Mouse (Mus musculus) heart, embryonic 15.5 days (tissue): Measurements from ENCODE around the gene Trim56. TPM values are rescaled to one million over a fixed set of nuclear protein-coding genes. Genes with fewer than 3 reads are reported as not detected.

ENCODE experiments used
- ATAC-seq: fragments of 200-750 bp; cut with Nextera tagmentation; replicated peaks from 2 replicates; pipeline ENCODE4 v1.8.0; 2017; ENCODE audit warnings: low read depth, moderate TSS enrichment; ENCODE audit not compliant: insufficient number of reproducible peaks, insufficient read depth, low FRiP score
- H3K27ac ChIP-seq: fragments of 300-500 bp; sonication (generic); 2 replicates; pipeline ENCODE4 v1.5.1; 2015; ENCODE audit warnings: mild to moderate bottlenecking, inconsistent platforms
- H3K27me3 ChIP-seq: fragments of 300-500 bp; sonication (generic); 2 replicates; pipeline ENCODE4 v1.6.1; 2015; ENCODE audit warnings: inconsistent platforms
- H3K36me3 ChIP-seq: fragments of 300-500 bp; sonication (generic); 2 replicates; pipeline ENCODE4 v1.6.1; 2015; ENCODE audit warnings: mild to moderate bottlenecking, inconsistent platforms
- H3K4me1 ChIP-seq: fragments of 300-500 bp; sonication (generic); replicated peaks from 2 replicates; pipeline ENCODE4 v1.6.1; 2015; ENCODE audit warnings: inconsistent platforms
- H3K4me2 ChIP-seq: fragments of 300-500 bp; sonication (generic); 2 replicates; pipeline ENCODE4 v1.6.1; 2015; ENCODE audit warnings: inconsistent platforms, mild to moderate bottlenecking, moderate library complexity
- H3K4me3 ChIP-seq: fragments of 300-500 bp; sonication (generic); 2 replicates; pipeline ENCODE4 v1.5.1; 2015; ENCODE audit warnings: mild to moderate bottlenecking, inconsistent platforms
- H3K9ac ChIP-seq: fragments of 300-500 bp; sonication (generic); 2 replicates; pipeline ENCODE4 v1.6.1; 2015; ENCODE audit warnings: mild to moderate bottlenecking, inconsistent platforms
- H3K9me3 ChIP-seq: fragments of 300-500 bp; sonication (generic); replicated peaks from 2 replicates; pipeline ENCODE4 v1.6.1; 2016; ENCODE audit warnings: inconsistent platforms
- WGBS: fragments of 180-500 bp; shearing (Covaris S2); methylation state at CpG from one replicate; pipeline ENCODE4 v1.1.7; 2015; ENCODE audit warnings: mixed read lengths; 5-methylcytosine and 5-hydroxymethylcytosine counted together
- polyA plus RNA-seq: library from polyadenylated mRNA; unstranded; fragments of >200 nt; fragmentation: Nextera tagmentation; extraction: Ambion mirVana; gene quantifications from 2 replicates; pipeline ENCODE4 v1.2.1, GENCODE M21; 2015

The Trim56 gene
- polyA plus RNA-seq, 1 experiment from 2014 or later: 6.5 TPM

GRCm38 (mm10) chr5:137107670-137108069 is 8.3 kb downstream of the Trim56 start:
- Histone ChIP-seq H3K36me3 (peaks cover 11% of the 10 kb centered on the region), H3K4me2 (no peak overlapping the region), H3K4me1 (peaks cover 13% of the 10 kb centered on the region), H3K27ac (no peak overlapping the region), H3K9me3 (no peaks in the 10 kb centered on the region), H3K9ac (no peak overlapping the region), H3K4me3 (no peak overlapping the region), H3K27me3 (no peaks in the 10 kb centered on the region)
- no peak for ATAC-seq
- 79% methylated on average over 8 of the region's 8 CpGs for WGBS

GRCm38 (mm10) chr5:137107024-137107423 is 9.0 kb downstream of the Trim56 start:
- ATAC-seq: no peak
- H3K4me2 ChIP-seq: peak overlapping the region; percentile 15; the same call in 1 of the 2 replicates
- H3K27me3 ChIP-seq: no peaks in the 10 kb centered on the region
- no peak overlapping the region for H3K4me3 ChIP-seq
- no peaks in the 10 kb centered on the region for H3K9me3 ChIP-seq
- H3K4me1 ChIP-seq: peaks cover 15% of the 10 kb centered on the region
- peaks cover 9% of the 10 kb centered on the region; the same call in 1 of the 2 replicates for H3K36me3 ChIP-seq
- no peak overlapping the region for H3K9ac ChIP-seq
- 4% methylated on average over 6 of the region's 6 CpGs for WGBS
- no peak overlapping the region for H3K27ac ChIP-seq

- H3K4me2 ChIP-seq: no peak overlapping the region
- H3K27ac ChIP-seq: no peak overlapping the region
- no peak overlapping the region for H3K9ac ChIP-seq
- H3K27me3 ChIP-seq: no peaks in the 10 kb centered on the region
- peaks cover 15% of the 10 kb centered on the region for H3K4me1 ChIP-seq
- no peak overlapping the region for H3K4me3 ChIP-seq
- H3K36me3 ChIP-seq: peaks cover 9% of the 10 kb centered on the region; the same call in 1 of the 2 replicates
- WGBS: 60% methylated on average over 4 of the region's 4 CpGs
- no peak for ATAC-seq
- no peaks in the 10 kb centered on the region for H3K9me3 ChIP-seq
Measured at GRCm38 (mm10) chr5:137106434-137106833, 9.6 kb downstream of the Trim56 start.

GRCm38 (mm10) chr5:137103969-137104368 is 12.0 kb downstream of the Trim56 start:
- Histone ChIP-seq H3K9me3 (no peaks in the 10 kb centered on the region), H3K27me3 (no peaks in the 10 kb centered on the region), H3K27ac (no peak overlapping the region), H3K36me3 (no peaks in the 10 kb centered on the region), H3K4me3 (no peak overlapping the region), H3K4me1 (peaks cover 12% of the 10 kb centered on the region), H3K4me2 (no peak overlapping the region), H3K9ac (no peak overlapping the region)
- ATAC-seq: no peak
- 91% methylated on average over 2 of the region's 2 CpGs for WGBS

GRCm38 (mm10) chr5:137102575-137103522 is 13.2 kb downstream of the Trim56 start:
- Histone ChIP-seq H3K9ac (no peak overlapping the region), H3K27me3 (no peaks in the 10 kb centered on the region), H3K9me3 (no peaks in the 10 kb centered on the region), H3K4me1 (peaks cover 12% of the 10 kb centered on the region), H3K27ac (no peak overlapping the region), H3K4me2 (peak overlapping the region; percentile 28; the same call in 1 of the 2 replicates), H3K4me3 (no peak overlapping the region), H3K36me3 (no peaks in the 10 kb centered on the region)
- WGBS: 45% methylated on average over 28 of the region's 28 CpGs
- ATAC-seq: peak; percentile 65

GRCm38 (mm10) chr5:137102078-137102477 is 13.9 kb downstream of the Trim56 start:
- Histone ChIP-seq H3K4me2 (no peak overlapping the region), H3K36me3 (no peaks in the 10 kb centered on the region), H3K27ac (no peak overlapping the region), H3K27me3 (no peaks in the 10 kb centered on the region), H3K4me1 (peaks cover 12% of the 10 kb centered on the region), H3K4me3 (no peak overlapping the region), H3K9me3 (no peaks in the 10 kb centered on the region), H3K9ac (no peak overlapping the region)
- 69% methylated on average over 10 of the region's 10 CpGs for WGBS
- ATAC-seq: no peak

- H3K4me2 ChIP-seq: no peak overlapping the region
- H3K9ac ChIP-seq: no peak overlapping the region
- H3K27ac ChIP-seq: no peak overlapping the region
- no peaks in the 10 kb centered on the region for H3K9me3 ChIP-seq
- no peaks in the 10 kb centered on the region for H3K27me3 ChIP-seq
- no peak overlapping the region for H3K4me3 ChIP-seq
- ATAC-seq: no peak
- no peaks in the 10 kb centered on the region for H3K36me3 ChIP-seq
- 54% methylated on average over 4 of the region's 4 CpGs for WGBS
- peaks cover 13% of the 10 kb centered on the region for H3K4me1 ChIP-seq
Measured at GRCm38 (mm10) chr5:137100660-137101059, 15.3 kb downstream of the Trim56 start.

GRCm38 (mm10) chr5:137098418-137098817 is 17.6 kb downstream of the Trim56 start:
- H3K9ac ChIP-seq: no peak overlapping the region
- no peaks in the 10 kb centered on the region for H3K36me3 ChIP-seq
- WGBS: 59% methylated on average over 11 of the region's 11 CpGs
- H3K4me3 ChIP-seq: no peak overlapping the region
- ATAC-seq: no peak
- H3K27me3 ChIP-seq: no peaks in the 10 kb centered on the region
- H3K27ac ChIP-seq: no peak overlapping the region
- no peak overlapping the region for H3K4me2 ChIP-seq
- H3K9me3 ChIP-seq: no peaks in the 10 kb centered on the region
- peaks cover 22% of the 10 kb centered on the region for H3K4me1 ChIP-seq

- Histone ChIP-seq H3K27ac (peak overlapping the region; percentile 65), H3K4me3 (no peak overlapping the region), H3K4me2 (no peak overlapping the region), H3K4me1 (peaks cover 17% of the 10 kb centered on the region), H3K9ac (no peak overlapping the region), H3K36me3 (no peaks in the 10 kb centered on the region), H3K27me3 (no peaks in the 10 kb centered on the region), H3K9me3 (no peaks in the 10 kb centered on the region)
- WGBS: 23% methylated on average over 1 of the region's 1 CpGs
- ATAC-seq: no peak
Measured at GRCm38 (mm10) chr5:137096037-137096436, 20.0 kb downstream of the Trim56 start.

- WGBS: 75% methylated on average over 10 of the region's 10 CpGs
Measured at GRCm38 (mm10) chr5:137095135-137095534, 20.9 kb downstream of the Trim56 start.

GRCm38 (mm10) chr5:137093720-137094119 is 22.3 kb downstream of the Trim56 start:
- H3K9ac ChIP-seq: no peak overlapping the region
- H3K27me3 ChIP-seq: no peaks in the 10 kb centered on the region

More at GRCm38 (mm10) chr5:137095135-137095534, 20.9 kb downstream of the Trim56 start:
- Histone ChIP-seq H3K27me3 (no peaks in the 10 kb centered on the region), H3K9me3 (no peaks in the 10 kb centered on the region), H3K4me2 (no peak overlapping the region), H3K27ac (peak overlapping the region; percentile 65; the same call in 1 of the 2 replicates), H3K9ac (no peak overlapping the region), H3K4me3 (no peak overlapping the region), H3K36me3 (no peaks in the 10 kb centered on the region), H3K4me1 (peaks cover 17% of the 10 kb centered on the region)
- no peak for ATAC-seq

More at GRCm38 (mm10) chr5:137093720-137094119, 22.3 kb downstream of the Trim56 start:
- no peak for ATAC-seq
- 58% methylated on average over 9 of the region's 9 CpGs for WGBS
- Histone ChIP-seq H3K27ac (0 out of 2 replicates have a peak overlapping the region, but pooled peaks have one; percentile 10), H3K36me3 (no peaks in the 10 kb centered on the region), H3K4me2 (no peak overlapping the region), H3K4me3 (no peak overlapping the region), H3K9me3 (no peaks in the 10 kb centered on the region), H3K4me1 (peaks cover 17% of the 10 kb centered on the region)
